Mouse (Mus musculus) G1E (cell line): ENCODE data around the gene Sult1a1.

ENCODE experiments used
- CTCF ChIP-seq: IDR thresholded peaks from 2 replicates; pipeline ENCODE4 v1.5.1; 2012; ENCODE audit warnings: low read depth, low read length, inconsistent platforms, mixed read lengths
- POLR2AphosphoS5 ChIP-seq: IDR thresholded peaks from 2 replicates; pipeline ENCODE4 v1.6.1; 2012; ENCODE audit warnings: low read depth, low read length, inconsistent platforms; ENCODE audit not compliant: insufficient replicate concordance
- TAL1 ChIP-seq: conservative IDR thresholded peaks from 2 replicates; pipeline ENCODE4 v1.6.1; 2012; ENCODE audit warnings: low read depth, low read length, inconsistent platforms, mixed read lengths

DNA sequence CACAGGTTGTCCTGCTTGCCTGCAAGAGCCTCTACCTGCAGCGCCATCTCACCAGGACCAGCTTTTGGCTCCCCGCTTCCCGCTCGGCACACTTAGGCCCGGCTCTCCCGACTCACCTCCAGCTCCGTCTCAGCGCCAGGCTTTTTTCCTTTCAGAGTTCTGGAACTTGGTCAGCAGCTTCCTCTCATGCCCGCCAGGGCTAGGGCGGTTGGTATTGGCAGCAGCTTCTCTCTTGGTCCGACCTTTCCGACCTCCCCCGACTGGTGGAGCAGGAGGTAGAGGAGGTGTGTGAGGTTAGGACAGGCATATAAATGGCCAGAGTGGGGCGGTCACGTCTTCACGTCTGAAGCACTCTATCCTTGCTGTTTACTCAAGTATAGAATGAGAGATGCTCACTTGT, 51.5 kb downstream of the Sult1a1 start:
- no peak for TF ChIP-seq TAL1
- TF ChIP-seq CTCF = no peak
- no peak for TF ChIP-seq POLR2AphosphoS5
